Mouse (Mus musculus): ENCODE data around the gene Gm45261. TPM values are rescaled to one million over a fixed set of nuclear protein-coding genes. Genes with fewer than 3 reads are reported as not detected.
A peak's percentile ranks its signal among the peaks of the same experiment; 100 is the strongest.

Gene Gm45261
- polyA plus RNA-seq, 1 experiment from 2014 or later: not detected

DNA sequence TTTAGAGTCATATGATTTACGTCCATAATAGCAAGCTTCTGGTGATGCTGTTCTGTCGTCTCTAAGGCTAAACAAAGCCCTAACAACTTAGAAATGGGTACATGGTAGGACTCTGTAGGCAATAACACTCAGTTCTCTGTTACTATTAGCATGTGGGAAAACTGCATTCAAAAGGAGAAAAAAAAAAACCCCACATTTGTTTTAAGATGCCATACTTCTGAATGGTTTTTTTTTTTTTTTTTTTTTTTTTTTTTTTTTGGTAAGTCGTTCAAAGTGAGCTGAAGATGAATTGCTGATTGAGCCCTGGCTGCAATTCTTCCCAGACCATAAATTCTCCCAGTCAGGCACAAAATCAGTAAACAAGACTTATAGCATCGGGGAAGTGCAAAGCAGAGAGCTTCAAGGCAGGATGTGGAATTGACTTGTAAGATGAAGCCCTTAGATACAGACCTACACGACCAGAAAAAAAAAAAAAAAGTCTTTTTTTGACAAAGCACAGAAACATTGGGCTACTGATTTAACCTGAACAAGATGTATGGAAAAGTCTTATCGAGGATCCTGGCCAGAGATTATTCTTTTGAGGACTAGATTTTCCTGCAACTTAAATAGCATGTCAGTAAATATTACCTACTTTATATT, 51.7 kb downstream of the Gm45261 start:
- H3K4me1 ChIP-seq (replicated peaks): 0 out of 2 replicates have a peak, but pooled peaks cover 2% of the 10 kb centered on the region
- no peak for ATAC-seq (replicated peaks; ENCODE audit: insufficient number of reproducible peaks, insufficient read depth, low FRiP score, low read depth)
- no peak overlapping the region for H3K4me2 ChIP-seq
- no peak overlapping the region for H3K4me3 ChIP-seq
- no peaks in the 10 kb centered on the region for H3K27me3 ChIP-seq
- H3K9ac ChIP-seq: no peak overlapping the region
- H3K27ac ChIP-seq: no peak overlapping the region
- WGBS: 54% methylated on average over 6 of the region's 6 CpGs
- no peaks in the 10 kb centered on the region for H3K36me3 ChIP-seq
- no peaks in the 10 kb centered on the region for H3K9me3 ChIP-seq (replicated peaks)

DNA sequence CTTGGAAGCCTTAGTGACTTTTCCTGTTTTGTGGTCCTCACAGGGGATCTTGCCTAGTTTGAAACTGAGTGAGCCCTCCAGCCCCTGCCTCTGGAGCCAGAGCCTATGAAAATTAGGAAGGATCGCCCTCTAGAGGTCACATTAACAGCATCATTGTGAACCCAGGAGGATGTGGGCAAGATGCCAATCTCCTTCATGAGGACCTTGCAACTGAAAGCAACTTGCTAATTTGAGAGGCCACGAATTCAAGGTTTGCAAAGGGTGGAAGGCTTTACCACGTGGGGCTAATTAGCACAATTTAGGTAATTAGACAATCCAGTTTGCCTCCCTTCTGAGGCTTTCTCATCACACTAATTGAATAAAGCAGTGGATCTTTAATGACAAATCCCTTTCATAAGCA, 52.7 kb downstream of the Gm45261 start:
- Histone ChIP-seq H3K9me3 (replicated peaks) (no peaks in the 10 kb centered on the region), H3K4me2 (no peak overlapping the region), H3K4me1 (replicated peaks) (0 out of 2 replicates have a peak, but pooled peaks cover 2% of the 10 kb centered on the region), H3K27ac (no peak overlapping the region), H3K4me3 (no peak overlapping the region), H3K27me3 (no peaks in the 10 kb centered on the region), H3K36me3 (no peaks in the 10 kb centered on the region), H3K9ac (no peak overlapping the region)
- peak; percentile 50; the same call in 1 of the 2 replicates for ATAC-seq (replicated peaks; ENCODE audit: insufficient number of reproducible peaks, insufficient read depth, low FRiP score, low read depth)
- 2% methylated on average over 3 of the region's 3 CpGs for WGBS

DNA sequence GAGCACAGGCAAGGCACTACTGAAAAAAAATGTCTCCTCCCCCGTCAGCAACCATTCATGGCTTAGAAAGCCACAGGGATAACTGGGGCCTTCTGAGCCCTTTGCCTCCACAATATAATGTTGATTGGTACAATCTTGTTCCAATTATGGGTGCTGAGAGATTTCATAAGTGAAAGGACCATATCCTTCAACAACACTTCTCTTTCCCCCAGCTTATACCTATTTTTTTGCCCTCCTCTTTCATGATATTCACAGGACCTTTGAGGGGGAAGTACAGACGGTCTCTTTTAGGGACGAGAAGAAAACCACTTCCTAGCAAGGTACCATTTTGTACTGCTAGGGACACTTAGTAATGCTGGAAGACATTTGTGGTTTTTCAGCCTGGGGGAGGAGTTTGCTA, 57.1 kb downstream of the Gm45261 start:
- WGBS: 76% methylated on average over 3 of the region's 3 CpGs
- H3K36me3 ChIP-seq: no peaks in the 10 kb centered on the region
- no peak for ATAC-seq (replicated peaks; ENCODE audit: insufficient number of reproducible peaks, insufficient read depth, low FRiP score, low read depth)

DNA sequence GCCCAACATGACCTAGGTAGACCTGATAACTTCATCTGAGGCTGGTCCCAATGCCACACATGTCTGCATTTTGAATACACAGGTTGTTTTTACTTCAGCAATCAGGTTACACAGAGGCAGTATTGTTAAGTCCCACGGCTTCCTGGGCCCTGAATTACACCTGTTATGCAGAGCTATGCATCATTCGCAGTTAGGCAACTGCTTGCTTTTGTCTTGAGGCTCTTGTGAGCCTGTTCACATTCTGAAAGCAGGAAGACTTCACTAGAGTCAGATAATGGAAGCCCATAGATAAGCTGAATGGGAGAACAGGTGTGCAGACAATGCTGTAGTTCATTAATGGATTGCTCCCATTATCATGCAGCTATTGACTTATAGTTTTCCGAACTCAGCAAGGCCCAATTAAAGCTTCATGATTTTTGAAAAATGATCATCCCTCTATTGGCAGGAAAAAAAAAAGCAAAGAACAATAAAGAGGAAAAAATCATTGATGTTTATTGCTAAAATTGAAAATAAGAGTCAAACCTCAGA, 57.8 kb downstream of the Gm45261 start:
- Histone ChIP-seq H3K4me2 (no peak overlapping the region), H3K27ac (no peak overlapping the region), H3K4me3 (no peak overlapping the region), H3K9me3 (replicated peaks) (no peaks in the 10 kb centered on the region), H3K36me3 (no peaks in the 10 kb centered on the region), H3K4me1 (replicated peaks) (no peaks in the 10 kb centered on the region), H3K27me3 (no peaks in the 10 kb centered on the region), H3K9ac (no peak overlapping the region)
- 85% methylated on average over 3 of the region's 3 CpGs for WGBS
- no peak for ATAC-seq (replicated peaks; ENCODE audit: insufficient number of reproducible peaks, insufficient read depth, low FRiP score, low read depth)

More for the DNA sequence above, 57.1 kb downstream of the Gm45261 start:
- no peaks in the 10 kb centered on the region for H3K9me3 ChIP-seq (replicated peaks)
- no peaks in the 10 kb centered on the region for H3K27me3 ChIP-seq
- H3K27ac ChIP-seq: no peak overlapping the region
- H3K4me3 ChIP-seq: no peak overlapping the region
- 0 out of 2 replicates have a peak, but pooled peaks cover 2% of the 10 kb centered on the region for H3K4me1 ChIP-seq (replicated peaks)
- H3K9ac ChIP-seq: no peak overlapping the region
- no peak overlapping the region for H3K4me2 ChIP-seq

DNA sequence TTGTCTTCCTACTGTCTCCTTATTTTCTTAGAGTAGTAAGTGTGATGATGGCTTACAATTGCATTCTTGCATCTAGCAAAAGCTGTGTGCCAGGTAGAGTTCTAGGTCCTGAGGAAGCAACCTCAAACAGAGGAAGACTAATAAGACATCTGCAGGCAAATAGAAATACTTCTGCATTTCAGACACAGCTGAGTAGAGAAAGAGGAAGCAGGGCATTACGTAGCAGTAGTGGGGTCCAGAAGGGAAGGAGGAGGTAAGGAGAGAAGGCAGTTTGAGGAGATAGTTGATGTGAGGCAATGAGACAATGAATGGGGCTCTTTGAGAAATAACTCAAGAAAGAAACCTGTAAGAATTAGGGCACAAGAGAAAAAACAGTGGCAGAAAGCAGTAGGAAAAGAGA, 59.3 kb downstream of the Gm45261 start:
- H3K27ac ChIP-seq: no peak overlapping the region
- no peaks in the 10 kb centered on the region for H3K9me3 ChIP-seq (replicated peaks)
- H3K4me3 ChIP-seq: no peak overlapping the region
- 79% methylated on average over 1 of the region's 1 CpGs for WGBS
- H3K9ac ChIP-seq: no peak overlapping the region
- no peak for ATAC-seq (replicated peaks; ENCODE audit: insufficient number of reproducible peaks, insufficient read depth, low FRiP score, low read depth)
- H3K27me3 ChIP-seq: no peaks in the 10 kb centered on the region
- H3K4me1 ChIP-seq (replicated peaks): no peaks in the 10 kb centered on the region
- H3K4me2 ChIP-seq: no peak overlapping the region
- H3K36me3 ChIP-seq: no peaks in the 10 kb centered on the region

Other genes starting within 250 kb of the Gm45261 start
- 1.4 and 1.5 TPM in 2 replicates for gene Fam124b, start 243.0 kb downstream of the Gm45261 start, polyA plus RNA-seq (2015; fragmentation: Nextera tagmentation; extraction: Ambion mirVana)
- 21.3 and 22.5 TPM in 2 replicates for gene Cul3, start 121.0 kb downstream of the Gm45261 start, polyA plus RNA-seq (2015; fragmentation: Nextera tagmentation; extraction: Ambion mirVana)

All from heart, embryonic 15.5 days (tissue).